Mouse (Mus musculus) gastrocnemius, postnatal 14 days (tissue): Measurements from ENCODE around the gene Otub1. TPM values are rescaled to one million over a fixed set of nuclear protein-coding genes. Genes with fewer than 3 reads are reported as not detected.

Experiments
- DNase-seq: peaks from one replicate; pipeline ENCODE4 v3.0.0; 2021; ENCODE audit warnings: mixed read lengths
- intact Hi-C: fragments of 180-260 bp; cut with DNase I; formaldehyde crosslinking; loops from one replicate; pipeline ENCODE4 v1.15.1; 2025; ENCODE audit warnings: low total_unique reads
- total RNA-seq, 2 experiments: library from RNA; stranded (reverse); gene quantifications; 2 replicates each; pipeline ENCODE4 v1.2.3; 2021

Otub1 gene
- total RNA-seq, 2 experiments from 2014 or later = 52.6 to 62.6 TPM

DNA sequence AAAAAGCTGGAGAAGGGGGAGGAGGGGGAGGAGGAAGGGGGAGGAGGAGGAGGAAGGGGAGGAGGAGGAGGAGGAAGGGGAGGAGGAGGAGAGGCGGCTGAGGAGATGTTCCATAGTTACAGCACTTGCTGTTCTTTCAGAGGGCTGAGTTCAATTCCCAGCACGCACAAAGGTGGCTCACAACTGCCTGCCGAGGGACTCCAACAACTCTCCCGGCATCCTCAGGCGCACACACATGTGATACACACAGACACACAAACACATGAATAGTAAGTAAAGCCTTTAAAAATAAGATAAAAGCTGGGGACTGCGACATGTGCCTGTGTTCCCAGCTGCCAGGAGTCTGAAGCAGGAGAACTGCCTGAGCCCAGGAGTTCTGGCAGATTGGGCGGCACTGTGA is 24.6 kb downstream of the Otub1 start:
- intact Hi-C loops = no loop called here

DNA sequence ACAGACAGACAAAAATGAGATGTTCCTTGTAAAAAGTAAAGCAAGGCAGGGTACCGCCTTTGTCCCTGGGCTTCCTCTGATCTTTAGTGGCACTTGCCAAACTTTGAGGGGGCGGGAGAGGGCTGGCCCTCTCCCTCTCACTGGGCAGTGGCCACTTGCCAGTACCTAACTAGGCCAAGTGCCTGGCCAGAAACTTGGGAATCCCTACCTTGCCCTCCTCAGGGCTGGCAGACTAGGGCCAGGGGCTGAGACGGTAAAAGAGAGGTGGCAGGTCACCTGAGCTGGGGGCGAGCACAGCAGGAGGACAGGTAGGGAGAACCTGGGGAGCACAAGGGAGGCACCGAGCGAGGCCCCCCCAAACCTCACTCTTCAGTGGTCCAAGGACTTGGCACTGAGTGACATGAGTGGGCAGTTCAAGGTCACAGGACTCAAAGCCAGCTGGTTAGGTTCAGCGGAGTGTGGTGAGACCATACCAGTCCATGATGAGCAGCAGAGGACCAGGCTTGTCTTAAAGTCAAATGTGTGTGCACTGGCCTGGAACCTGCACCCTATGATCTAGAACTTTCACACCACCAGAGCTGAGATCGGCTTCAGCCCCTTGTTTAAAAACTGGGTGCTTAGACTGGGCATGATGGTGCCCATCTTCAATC is 25.2 kb downstream of the Otub1 start:
- DNase-seq = peak; percentile 34
- intact Hi-C loops = no loop called here

More for the DNA sequence above, 24.6 kb downstream of the Otub1 start:
- DNase-seq = no peak

DNA sequence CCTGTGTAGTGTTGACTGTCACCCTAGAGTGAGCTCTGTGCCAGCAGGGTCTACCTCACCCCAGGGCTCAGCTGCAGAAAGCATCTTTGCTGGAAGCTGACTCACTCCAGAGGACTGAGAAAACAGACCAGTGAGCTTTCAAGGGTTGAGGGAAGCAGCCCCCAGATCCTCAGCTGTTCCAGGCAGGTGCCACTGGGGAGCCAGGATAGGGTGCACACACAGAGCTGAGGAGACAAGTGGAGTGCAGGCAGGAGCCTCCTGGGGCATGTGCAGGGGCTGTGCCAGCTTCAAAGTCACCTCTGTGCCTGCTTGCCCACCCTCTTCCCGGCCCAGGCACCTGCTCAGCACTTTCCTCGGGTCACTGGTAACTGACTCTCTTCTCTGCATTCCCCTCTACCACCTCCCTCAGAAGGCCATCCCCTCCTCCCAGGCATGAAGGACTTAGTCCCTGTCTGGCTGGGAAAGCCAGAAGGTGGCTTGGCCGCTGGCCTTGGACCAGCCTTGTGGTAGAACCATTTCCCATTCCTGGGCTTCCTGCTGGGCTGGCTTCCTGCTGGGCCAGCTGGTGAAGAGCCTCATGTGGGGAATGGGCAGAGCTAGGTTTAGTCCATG is 27.2 kb downstream of the Otub1 start:
- no peak for DNase-seq
- intact Hi-C loops = no loop called here

DNA sequence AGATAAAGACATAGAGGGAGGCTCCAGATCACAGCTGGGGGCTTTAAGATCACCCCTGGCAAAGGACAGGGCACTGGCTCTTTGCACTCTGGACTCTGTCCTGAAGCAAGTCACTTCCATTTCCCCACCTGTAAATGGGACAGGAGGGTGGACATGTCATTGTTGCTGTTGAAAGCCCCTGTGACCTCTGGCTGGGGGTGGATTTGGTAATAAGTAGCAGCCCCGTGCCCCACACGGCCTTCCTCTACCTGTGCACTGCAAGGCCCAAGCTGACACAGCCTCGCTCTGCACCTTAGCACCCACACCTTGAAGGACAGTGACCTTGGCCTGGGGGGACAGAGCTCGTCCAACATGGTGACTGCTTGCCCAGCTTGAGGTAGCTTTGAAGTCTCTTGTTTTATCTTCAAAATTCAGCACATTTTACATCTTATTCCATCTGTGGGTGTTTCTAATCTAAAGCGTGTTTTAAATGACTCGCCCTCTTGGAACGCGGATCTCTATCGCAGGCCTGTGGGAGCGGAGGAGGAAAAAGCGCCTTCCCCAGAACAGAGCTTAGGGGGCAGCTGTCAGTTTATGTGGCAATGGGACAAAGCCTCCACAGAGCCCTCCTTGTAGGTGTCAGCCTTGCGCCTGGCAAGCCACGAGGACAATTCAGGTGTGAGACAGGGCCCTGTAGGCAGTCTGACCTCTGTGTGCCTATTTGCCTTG is 28.2 kb downstream of the Otub1 start:
- DNase-seq = no peak
- intact Hi-C loops = no loop called here

DNA sequence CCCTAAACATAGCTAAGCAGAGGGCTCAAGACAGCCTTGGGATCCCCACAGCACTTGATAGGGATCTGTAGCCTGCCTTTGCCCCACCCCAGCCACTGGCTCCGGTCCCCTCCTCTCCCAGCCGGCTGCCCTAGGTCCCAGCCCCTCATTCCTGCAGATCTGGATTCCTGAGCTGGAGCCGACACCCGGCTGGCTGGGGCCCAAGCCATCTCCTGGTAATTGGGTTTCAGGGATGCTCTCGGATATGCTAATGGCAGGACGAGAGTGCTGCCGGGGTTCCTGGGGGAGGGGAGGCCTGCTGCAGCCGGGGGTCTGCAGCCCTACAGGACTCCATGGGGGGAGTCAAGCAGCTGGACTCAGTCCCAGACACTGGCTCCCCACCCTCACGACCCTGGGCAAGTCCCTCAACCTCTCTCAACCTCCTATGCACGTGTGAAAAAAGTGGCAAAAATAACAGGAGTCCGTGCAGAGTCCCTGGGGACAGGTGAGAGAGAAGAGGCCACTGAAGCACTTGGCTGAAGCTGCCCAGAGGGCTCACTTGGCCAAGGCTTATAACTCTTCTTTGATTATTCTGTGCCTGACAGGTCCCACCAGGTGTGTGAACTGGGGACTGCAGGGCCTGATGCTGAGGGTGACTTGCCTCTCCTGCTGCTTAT is 29.9 kb downstream of the Otub1 start:
- intact Hi-C loops = no loop called here
- no peak for DNase-seq

DNA sequence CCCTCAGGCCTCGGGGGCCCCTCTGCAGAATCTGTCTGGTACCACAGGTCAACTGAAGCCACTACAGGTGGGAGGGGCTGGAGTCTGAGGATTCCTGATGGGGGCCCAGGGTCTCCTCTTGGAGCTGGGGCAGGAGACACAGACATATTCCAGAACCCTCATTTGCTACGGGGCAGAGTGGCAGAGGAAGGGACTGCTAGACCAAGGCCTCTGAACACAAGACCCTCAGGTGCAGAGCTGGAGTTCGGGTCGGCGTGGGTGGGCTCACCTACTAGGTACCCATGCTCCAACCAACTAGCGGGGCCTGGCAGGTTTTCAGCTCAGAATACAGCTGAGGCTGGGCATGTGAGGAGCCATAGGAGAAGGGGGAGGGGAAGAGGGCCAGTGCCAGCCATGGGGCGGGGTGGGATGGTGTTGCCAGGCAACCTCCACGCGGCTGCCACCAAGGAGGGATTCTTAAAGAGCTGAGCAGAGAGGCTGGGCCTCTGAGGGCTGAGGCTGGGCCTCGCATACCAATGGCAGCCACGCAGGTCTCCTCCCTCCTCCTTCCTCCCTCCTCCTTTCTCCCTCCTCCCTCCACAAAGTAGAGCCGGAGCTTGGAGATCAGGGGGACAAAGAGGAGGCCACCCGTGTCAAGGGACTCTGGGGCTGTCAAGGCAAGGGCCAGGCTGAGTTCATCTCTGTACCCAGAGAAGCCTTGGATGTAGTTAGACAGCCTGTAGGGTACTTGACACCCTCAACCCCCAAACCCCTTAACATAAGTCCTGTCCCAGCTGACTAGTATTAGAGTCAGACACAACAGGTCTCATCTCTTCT is 33.9 kb downstream of the Otub1 start:
- intact Hi-C loops = no loop called here
- no peak for DNase-seq

DNA sequence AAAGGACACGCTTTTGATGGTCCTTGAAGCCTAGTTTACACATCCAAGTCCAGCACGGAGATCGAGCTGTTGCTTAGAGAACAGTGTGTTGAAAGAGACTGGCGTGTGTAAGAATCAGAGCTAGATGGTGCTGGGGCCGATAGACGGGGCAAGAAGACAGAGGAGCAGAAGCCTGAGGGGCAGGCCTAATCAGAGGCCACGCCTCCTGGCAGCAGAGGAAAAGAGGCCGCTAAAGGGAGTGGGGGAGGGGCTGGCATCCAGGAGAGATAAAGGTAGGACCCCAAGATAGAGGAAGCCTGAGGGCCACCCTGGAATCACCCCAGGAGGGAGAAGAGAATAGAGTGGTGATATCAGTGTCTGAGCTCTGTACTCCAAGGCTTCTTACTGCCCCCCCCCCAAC is 34.7 kb downstream of the Otub1 start:
- no peak for DNase-seq
- intact Hi-C loops = no loop called here

DNA sequence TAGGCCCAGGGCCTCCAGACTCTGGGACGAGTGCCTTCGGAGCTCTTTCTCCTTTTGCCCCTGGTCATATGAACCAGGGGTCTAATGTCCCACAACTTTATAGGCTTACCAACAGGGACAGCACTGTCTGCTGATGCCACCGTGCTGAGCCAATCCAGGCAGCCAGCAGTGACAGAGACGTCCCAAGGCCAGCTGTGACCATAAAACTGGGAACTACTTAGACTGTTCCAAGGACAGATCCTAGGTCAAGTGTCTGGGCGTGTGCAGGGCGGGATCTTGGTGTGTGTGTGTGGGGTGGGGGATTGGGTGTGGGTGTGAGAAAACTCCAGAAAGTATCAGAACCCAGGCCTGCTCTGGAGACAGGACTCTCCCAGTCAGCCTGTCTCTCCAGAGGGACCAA is 35.2 kb downstream of the Otub1 start:
- DNase-seq = no peak
- intact Hi-C loops = no loop called here

DNA sequence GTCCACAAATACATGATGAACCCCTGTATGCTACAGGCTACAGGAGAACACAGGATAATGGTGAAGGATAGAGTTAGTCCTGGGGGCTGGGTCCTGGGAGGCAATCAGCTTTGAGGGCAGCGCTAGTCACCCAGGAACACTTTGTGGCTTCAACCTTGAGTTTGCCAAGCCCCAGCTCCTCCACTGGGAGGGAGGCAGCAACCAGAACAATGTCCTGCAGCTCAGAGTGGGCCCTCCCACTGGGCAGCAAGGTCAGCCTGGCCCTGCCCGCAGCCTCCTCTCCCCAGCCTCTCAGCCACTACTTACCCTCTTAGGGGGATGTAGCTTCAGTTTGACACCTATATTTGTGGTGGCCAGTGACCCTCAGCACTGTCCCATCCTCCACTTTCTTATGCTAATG is 37.7 kb downstream of the Otub1 start:
- no peak for DNase-seq
- intact Hi-C loops = no loop called here

DNA sequence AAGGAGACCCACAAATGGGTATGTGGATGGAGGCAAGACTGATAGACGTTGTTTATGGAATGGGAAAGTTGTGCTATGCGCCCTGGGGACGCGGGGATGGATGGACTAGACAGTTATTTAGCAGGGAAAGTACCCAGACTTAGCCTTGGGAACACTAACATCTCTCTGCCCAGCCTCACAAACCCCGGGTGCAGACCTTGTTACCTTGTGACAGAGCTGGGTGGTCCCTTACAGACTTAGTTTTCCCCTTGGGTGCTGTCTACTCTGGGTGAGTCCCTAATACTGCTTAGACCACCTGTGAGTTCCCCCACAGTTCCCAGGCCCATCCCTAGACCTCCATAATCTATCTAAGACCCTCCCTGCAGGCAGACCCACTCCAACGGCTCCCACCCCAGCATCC is 39.3 kb downstream of the Otub1 start:
- no peak for DNase-seq
- intact Hi-C loops = no loop called here

DNA sequence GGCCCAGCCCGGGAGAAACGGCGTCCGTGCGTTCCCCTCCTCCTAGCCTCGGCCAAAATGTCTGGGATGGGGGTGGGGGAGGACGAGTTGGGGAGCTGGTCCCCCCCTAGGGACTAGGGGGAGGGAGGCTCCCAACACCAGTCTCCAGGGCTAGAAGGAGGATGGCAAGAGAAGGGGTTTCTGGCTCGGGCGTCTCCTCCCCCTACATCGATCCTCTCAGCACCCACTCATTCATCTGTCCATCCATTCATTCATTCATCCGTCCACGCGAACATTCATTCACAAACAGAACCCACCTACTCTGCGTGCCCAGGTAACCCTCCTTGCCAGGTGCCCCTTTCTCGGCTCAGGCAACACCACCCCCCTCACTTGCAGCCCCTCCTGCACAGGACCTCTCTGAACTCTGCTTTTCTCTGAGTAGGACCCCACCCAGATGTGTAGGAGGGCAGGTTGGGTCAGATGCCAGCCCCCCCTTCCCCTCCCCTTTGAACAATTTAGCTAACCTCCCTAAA is 39.9 kb downstream of the Otub1 start:
- no peak for DNase-seq
- intact Hi-C loops = no loop called here

DNA sequence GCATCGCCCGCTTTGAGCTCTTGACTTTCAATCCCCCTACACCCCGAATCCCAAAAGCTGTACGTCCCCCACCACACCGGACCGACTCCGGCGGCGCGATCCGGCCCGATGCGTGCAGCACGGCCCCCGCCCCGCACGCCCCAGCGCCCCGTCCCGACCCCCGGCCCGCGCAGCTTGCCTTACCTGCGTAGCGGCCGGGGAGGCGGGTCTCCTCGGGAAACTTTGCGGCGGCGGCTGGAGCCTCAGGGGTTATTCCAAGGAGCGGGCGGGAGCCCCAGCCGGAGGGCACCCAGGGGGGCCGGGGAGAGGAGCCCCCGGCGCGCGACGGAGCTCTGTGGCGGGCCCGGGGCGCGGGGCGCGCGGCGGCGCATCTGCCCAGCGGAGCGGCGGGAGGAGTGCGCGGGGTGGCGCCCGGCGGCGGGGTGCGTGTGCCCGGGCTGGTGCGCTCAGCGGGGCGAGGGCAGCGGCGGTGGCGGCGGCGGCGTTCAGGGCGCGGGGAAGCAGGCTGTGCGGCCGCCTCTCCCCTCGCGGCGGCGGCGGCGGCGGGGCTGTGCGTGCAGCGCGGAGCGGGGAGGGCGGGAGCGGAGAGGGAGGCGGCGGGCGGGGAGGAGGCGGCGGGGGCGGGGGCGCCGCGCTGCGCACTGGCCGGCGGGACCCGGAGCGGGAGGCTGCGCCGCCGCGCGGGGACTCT is 40.5 kb downstream of the Otub1 start:
- intact Hi-C loops = no loop called here
- no peak for DNase-seq

DNA sequence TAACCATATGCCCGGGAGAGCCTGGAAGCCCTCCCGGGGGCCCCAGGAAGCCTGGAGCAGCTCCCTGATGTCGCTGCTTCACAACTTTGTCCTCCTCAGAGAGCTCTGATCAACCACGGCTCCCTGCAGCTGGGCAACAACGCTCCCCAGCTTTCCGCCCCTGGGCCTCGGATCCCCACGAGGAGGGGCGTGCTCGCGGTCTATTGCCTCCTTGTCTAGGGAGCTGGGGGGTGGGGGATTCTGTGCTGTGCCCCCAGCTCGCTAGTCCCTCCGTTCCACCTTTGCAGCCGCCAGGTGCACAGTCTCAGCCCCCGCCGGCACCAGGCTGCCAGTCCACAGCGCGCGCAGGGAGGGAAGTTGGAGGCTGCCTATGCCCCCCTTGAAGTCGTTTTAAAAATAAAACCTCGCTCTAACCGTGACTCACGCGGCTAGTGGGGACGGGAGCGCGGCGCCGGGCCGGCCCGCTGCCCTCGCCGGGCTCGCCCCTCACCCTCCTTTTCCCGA is 41.2 kb downstream of the Otub1 start:
- intact Hi-C loops = loop anchor here (5.0 kb wide), 1 partner anchor 43 kb away; no protein-coding TSS in a partner anchor

DNA sequence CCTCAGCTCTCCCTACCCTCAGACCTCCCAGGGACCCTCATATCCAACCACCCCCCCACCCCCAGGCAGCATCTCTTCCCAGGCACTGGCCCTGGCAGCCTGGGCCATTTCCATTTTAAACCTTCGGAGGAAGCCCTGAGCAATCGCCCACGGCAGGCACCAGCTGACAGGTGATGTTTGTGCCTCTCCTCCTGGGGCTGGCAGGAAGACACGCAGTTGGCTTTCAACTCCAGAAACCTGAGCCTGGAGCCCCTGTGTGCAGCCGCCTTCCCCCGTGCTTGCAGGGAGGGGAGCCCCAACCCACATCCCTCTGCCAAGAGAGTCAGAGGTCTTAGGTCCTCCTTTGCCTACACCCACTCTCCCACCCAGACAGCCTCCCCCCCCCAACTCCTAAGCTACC is 41.9 kb downstream of the Otub1 start:
- intact Hi-C loops = loop anchor here (5.0 kb wide), 1 partner anchor 42 kb away; no protein-coding TSS in a partner anchor
- no peak for DNase-seq

More for the DNA sequence above, 41.2 kb downstream of the Otub1 start:
- DNase-seq = no peak

DNA sequence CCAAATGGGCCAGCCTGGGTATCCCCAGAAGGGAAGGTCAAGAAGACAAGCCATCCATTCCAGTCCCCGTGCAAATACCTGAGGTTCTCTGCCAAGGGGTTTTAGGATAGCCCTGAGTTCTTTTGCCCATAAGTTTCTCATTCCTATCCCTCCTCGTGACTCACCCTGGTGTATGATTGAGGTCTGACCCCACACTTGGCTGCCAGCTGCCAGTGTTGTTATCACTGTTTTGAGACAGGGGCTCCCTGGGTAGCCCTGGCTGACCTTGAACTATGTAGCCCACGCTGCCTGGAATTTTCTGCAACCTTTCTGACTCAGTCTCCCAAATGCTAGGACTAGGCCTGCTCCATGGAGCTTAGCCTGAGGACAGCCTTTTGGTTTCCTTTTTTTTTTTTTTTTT is 45.1 kb downstream of the Otub1 start:
- intact Hi-C loops = loop anchor here (5.0 kb wide), 1 partner anchor 39 kb away; no protein-coding TSS in a partner anchor
- DNase-seq = no peak

DNA sequence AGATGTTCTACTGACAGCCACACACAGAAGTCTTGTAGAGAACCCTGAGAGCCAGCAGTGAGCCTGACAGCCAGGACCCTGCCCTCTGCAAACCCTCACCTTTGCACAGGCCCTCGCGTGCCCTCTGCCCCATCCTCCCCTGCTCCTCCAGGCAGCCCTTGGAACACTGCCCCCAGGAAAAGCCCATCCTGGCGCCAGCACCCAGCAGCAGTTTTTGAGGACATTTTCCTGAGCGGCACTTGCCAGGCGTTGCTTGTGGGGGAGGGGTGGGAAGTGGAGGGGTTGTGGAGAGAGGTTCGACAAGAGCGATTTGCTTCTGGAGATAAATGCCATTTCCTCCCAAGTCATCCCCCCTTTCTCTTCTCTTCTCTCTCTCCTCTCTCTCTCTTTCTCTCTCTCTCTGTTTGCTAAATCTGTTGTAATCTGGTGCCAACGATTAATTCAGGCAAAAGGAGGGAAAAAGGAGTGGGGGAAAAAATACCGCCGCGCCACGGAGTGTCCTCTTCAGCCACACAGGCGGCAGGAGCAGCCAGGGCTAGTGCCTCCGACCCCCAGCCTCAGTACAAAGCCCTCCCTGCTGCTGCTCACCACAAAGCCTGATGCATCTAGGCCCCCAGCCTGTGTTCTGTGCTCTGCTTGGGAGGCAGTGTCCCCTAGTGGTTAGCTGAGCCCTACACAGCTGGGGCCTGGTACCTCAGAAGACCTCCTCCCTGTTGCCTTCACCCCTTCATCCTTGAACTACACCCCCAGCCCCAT is 45.8 kb downstream of the Otub1 start:
- intact Hi-C loops = loop anchor here (5.0 kb wide), 1 partner anchor 38 kb away; no protein-coding TSS in a partner anchor
- peak; percentile 37 for DNase-seq

DNA sequence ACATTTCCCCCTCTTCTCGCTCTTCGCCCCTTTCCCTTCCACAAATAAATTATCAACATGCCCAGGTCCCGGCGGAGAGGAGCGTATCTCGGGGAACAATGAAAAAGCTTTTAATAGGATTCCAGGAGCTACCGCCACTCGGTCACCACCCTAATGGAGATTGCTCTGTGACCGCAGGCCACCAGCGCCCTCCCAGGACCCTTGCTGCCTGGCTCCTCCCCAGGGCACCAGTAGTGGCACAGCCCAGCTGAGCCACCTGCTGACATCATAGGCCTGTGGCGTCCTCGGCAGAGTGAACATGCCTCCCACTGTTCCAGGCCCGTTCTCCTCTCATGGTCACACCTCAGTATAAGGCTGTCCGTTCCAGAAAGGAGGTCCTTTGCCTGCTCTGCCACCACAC is 48.4 kb downstream of the Otub1 start:
- no peak for DNase-seq
- intact Hi-C loops = no loop called here

DNA sequence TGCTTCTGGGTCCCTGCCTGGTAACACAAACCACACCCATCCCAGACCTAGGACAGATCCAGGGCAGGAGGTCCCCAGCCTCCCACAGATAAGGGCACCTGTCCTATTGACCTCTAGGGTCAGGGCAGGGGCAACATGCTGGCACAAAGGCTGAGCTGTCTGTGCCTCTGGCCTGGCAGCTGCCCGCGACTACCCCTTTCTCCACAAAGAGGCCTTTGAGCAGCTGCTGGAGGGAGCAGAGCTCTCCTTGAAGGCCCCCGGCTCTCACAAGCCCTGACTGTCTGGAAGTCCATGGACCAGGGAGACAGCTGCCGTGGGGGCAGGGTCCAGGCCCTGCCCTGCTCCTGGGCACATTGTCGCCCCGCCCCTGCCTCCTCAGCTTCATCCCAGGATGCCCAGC is 50.9 kb downstream of the Otub1 start:
- peak; percentile 62 for DNase-seq
- intact Hi-C loops = no loop called here
